Mouse (Mus musculus) cerebellum, adult 9-10 months (tissue): ENCODE data around the gene Lyz2.
"Not testable (repeated sequence)": the region's sequence is repeated elsewhere in the genome, so short reads cannot be mapped to it uniquely, and the experiment has no call there.

Experiments
- DNase-seq: peaks from one replicate; pipeline ENCODE4 v3.0.0; 2022

The Lyz2 gene

DNA sequence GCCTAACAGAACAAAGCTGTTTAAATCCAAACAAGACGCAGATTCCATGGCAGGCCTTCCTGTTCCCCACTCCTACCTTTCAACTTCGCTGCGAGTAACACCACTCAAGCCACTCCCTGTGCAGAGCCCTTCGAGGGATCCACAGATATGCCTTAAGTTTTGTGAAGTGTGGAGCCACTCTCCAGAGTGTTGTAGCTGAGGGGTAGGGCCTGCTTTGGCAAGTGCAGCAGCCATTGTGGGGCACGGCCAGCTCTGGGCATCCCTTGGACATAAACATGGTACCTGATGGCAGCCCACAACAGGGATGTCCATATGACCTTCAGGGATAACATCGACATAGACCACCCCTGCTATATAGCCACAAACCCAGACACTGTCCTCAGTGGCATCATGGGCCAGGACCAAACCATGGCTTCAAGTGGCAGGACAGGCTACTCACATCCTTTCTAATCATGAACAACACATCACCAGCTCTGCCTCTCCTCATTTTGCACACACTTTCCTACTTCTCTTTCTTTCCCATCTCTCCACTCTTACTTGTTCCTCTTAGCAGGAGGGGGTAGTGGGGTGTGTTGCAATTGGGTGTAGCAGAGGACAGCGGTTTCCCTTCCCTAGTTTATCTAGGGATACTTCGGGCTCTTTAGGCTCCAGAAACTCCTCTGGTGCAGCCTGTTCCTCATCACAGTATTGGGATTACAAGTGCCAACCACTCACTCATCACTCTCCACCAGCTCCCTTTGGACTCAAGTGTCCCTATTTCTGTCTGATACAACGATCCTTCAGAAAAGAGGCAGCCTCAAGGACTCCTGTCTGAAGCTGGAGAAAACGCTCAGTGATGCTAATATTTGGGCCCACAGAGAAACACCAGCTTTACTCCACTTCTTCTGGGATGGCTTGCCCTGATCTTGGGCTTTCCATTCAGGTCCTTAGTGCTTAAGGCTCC, 2.7 kb upstream of the Lyz2 start:
- DNase-seq, result no peak

- DNase-seq, result no peak
Observed at GRCm38 (mm10) chr10:117283871-117284577, 1.9 kb upstream of the Lyz2 start.

GRCm38 (mm10) chr10:117283196-117283595, 1.1 kb upstream of the Lyz2 start:
- DNase-seq, result not testable (repeated sequence)

GRCm38 (mm10) chr10:117282551-117282950, 430 bp upstream of the Lyz2 start:
- no peak for DNase-seq

GRCm38 (mm10) chr10:117281381-117281920, 670 bp downstream of the Lyz2 start:
- DNase-seq, result no peak

GRCm38 (mm10) chr10:117280000-117280399, 2.1 kb downstream of the Lyz2 start:
- no peak for DNase-seq

- DNase-seq, result not testable (repeated sequence)
Observed at GRCm38 (mm10) chr10:117278510-117278909, 3.6 kb downstream of the Lyz2 start.

GRCm38 (mm10) chr10:117277779-117278178, 4.3 kb downstream of the Lyz2 start:
- DNase-seq, result not testable (repeated sequence)

DNA sequence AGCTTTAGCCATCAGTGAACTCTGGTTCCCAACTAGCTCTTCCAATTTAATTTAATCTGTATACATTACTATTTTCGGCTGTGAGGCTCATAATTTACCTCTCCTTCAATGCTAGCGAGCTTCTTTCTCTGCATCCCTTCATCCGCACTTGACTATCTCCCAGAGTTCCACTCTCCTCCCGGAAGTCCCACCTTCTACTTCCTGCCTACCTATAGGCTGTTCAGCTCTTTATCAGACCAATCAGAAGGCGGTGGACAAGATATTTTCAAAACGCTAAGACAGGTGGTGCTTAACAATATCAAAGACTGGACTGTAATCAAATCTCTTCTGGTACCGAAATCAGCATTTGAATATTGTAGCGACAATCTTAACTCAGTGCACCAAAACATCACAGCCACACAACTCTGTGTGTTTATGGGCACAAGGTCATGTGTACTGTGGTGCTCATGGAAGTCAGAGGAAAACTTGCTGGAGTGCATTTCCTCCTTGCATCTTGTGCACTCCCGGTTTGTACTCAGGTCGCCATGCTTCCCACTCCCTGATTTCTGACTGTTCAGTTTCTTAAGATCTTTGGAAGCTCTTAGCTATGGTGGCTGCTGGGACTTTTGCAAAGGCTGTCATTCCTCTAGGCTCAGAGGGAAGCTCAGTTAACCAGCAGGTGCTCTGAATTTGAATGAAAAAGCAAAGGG, 6.3 kb downstream of the Lyz2 start:
- DNase-seq, result no peak

- not testable (repeated sequence) for DNase-seq
Observed at GRCm38 (mm10) chr10:117274645-117275044, 7.5 kb downstream of the Lyz2 start.

DNA sequence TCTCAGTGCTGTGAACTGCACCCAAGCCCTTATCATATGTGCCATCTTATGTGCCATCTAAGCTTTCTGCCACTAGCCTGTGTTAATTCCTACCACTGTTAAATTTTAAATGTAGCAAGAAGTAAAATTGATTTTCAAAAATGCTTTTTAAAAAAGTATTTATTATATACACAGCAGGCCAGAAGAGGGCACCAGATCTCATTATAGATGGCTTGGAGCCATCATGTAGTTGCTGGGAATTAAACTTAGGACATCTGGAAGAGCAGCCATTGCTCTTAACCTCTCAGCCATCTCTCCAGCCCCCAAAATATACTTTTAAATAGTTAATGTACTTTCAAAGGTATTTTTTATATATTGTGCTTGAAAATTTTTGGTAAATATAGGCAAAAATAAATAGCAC, 10.1 kb downstream of the Lyz2 start:
- DNase-seq, result no peak

DNA sequence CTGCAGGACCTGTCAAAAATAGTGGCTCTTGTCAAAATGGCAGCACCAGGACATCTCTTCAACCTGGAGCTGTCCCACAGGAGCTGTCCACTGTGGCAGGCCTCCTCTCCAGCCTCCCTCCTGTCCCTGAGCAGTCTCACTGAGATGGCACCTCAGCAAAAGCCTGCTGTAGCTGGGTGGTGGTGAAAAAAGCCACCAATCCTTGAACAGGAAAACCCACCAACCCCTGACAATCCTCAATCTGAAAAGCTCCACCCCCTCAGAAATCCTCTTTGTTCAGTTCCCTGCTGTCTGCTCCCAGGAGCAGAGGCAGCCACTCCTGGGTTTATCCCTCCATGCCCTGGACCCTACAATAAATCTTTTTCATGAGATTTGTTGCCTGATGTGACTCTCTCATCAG, 22.3 kb downstream of the Lyz2 start:
- DNase-seq, result no peak

- no peak for DNase-seq
Observed at GRCm38 (mm10) chr10:117238603-117239002, 43.5 kb downstream of the Lyz2 start, which contains the start of gene 9530003J23Rik. 9530003J23Rik (minus strand) TSS chr10:117238703.

DNA sequence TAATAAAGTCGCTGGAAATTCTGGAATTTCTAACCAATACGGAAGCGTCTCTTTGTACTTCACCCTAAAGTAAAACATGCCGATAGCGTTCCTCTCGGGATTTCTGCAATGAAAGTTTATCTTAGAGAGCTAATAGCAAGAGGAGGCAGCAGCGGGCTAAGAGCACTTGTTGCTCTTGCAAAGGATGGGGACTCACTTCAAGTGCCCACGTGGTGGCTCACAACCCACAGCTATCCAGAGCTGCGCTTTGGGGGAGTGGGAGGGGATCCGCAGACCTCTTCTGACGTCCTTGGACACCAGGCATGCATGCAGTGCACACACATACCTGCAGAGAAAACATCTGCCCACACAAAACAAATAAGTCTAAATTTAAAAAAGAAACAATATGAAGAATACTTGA, 46.3 kb downstream of the Lyz2 start:
- DNase-seq, result no peak

- DNase-seq, result no peak
Observed at GRCm38 (mm10) chr10:117234825-117235224, 47.3 kb downstream of the Lyz2 start.

- DNase-seq, result no peak
Observed at GRCm38 (mm10) chr10:117229826-117230225, 52.3 kb downstream of the Lyz2 start.
